Mouse (Mus musculus) gonadal fat pad, adult 2 months (tissue): ENCODE data around the gene Pla2g4c. TPM values are rescaled to one million over a fixed set of nuclear protein-coding genes. Genes with fewer than 3 reads are reported as not detected.
"Not testable (repeated sequence)": the region's sequence is repeated elsewhere in the genome, so short reads cannot be mapped to it uniquely, and the experiment has no call there.

Experiments used
- DNase-seq: peaks from one replicate; pipeline ENCODE4 v3.0.0-alpha.2; 2012; ENCODE audit warnings: low read depth
- polyA plus RNA-seq: library from polyadenylated mRNA; depleted of rRNA; stranded (reverse); fragments of >200 nt; gene quantifications from 2 replicates; pipeline ENCODE4 v1.2.3, GENCODE M21; 2012; rRNA removed

The Pla2g4c gene
- polyA plus RNA-seq: 0.62 and 1.1 TPM in 2 replicates

GRCm38 (mm10) chr7:13324316-13324715, at the start of gene Pla2g4c:
TSS of gene Pla2g4c (plus strand) at chr7:13324655.
- no peak for DNase-seq

GRCm38 (mm10) chr7:13277081-13277480, 47.4 kb upstream of the Pla2g4c start, which contains the start of gene Lig1:
TSS of gene Lig1 (plus strand) at chr7:13277283.
- no peak for DNase-seq

DNA sequence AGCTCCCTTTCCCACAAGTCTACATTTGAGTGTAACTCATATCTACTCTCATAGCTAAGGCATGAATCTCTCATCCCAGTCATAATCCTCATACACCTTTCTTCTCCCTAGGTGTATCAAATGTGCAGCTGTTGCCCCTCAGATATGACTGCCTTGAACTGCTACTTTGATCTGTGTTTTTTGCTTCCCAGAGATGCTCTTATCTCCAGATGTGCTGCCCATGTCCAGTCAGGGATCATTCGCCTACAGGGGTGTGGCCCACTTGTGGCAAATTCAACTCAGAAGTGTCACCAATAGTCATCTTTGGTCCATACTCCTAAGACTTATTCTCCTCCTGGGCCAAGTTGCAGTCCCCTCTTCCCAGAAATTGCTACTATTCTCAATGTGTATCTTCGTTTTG, 46.6 kb upstream of the Pla2g4c start:
- no peak for DNase-seq

- peak; percentile 61 for DNase-seq
These were observed 46.1 kb upstream of the Pla2g4c start, which contains the start of gene Zswim9 for GRCm38 (mm10) chr7:13278308-13278891. TSS of gene Zswim9 (minus strand) at chr7:13278721.

DNA sequence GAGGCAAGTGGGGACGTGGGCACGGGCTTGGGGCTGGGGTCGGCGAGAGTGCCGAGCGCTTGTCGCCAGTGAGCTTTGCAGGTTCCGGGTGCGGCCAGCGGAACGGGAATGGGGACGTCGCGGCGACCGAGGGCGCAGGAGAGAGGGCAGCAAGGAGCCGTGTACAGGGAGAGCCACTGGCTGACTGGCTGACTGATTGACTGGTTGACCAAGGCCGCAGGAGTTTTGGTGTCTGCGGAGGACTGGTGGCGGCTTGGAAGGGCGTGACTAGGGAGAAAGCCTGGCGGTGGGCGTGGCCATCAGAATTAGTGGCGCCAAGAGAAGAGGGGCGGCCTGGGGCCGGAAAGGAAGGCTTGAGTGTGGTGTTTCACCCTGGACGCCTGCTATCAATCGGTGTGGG, 45.5 kb upstream of the Pla2g4c start:
- DNase-seq: not testable (repeated sequence)

GRCm38 (mm10) chr7:13288621-13289020, 35.8 kb upstream of the Pla2g4c start:
- no peak for DNase-seq

DNA sequence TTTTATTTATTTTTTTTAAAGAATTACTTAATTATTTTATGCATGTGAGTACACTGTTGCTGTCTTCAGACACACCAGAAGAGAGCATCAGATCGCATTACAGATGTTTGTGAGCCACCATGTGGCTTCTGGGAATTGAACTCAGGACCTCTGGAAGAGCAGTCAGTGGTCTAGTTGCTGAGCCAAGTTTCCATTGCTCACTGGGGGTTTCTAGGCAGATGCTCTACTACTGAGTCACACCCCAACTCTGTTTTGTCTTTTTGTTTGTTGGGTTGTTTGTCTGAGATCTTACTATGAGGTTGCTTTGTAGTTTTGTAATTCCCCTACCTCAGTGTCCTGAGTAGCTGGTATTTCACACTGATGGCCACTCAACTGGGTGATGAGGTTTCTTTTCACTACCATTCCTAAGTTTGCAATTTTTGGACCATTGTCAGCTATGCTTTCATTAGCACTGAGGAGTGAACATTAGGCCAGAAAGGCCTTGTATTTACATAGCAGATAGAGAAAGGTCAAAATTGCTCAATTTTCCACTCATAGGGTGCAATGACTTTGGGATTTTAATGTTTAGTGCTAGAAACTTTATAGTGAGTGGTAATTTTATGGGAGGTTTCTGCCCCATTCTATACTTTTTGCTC, 34.3 kb upstream of the Pla2g4c start:
- no peak for DNase-seq

GRCm38 (mm10) chr7:13291370-13291769, 33.1 kb upstream of the Pla2g4c start:
- no peak for DNase-seq

DNA sequence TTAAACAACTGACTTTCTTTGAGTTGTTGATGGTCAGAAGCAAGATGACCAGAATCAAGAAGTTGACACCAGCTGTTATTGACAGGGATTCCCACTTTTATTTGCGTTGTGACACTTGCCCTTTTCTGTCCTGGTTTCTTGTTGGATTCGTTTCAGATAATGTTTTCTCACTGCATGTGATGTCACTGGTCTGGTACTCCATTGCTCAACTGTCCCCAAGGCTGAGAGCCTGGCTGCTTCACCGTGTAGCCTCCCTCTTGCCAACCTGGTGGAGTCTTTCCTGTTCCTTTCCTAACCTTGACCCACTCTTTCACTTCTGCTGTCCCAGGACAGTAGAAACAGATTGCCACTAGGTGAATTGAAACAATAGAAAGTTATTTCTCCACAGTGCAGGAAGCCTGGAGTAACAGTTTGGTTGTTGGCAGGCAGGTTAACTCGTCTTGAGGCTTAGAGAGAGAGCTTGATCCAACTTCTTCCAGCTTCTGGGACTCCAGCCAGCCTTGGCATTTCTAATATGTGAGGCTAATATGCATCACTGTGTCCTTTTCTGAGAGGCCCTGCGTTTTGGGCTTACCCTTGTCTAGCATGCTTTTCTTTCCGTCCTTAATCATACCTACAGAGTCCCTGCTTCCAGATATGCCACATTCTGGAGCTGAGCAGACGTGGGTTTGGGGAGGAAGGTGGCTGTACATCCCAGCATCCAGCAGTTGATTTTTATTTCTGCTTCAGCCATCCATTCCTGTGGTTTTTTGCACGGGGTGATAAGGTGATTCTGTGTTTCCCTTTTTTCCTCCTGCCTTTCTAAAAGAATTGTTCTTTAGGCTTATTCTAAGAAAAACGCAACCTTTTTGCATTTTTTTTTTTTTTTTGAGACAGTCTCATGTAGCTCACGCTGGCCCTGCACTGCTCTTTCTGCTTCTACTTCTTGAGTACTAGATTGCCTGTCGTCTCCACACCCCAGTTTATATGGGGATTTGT, 30.3 kb upstream of the Pla2g4c start:
- DNase-seq: peak; percentile 91

DNA sequence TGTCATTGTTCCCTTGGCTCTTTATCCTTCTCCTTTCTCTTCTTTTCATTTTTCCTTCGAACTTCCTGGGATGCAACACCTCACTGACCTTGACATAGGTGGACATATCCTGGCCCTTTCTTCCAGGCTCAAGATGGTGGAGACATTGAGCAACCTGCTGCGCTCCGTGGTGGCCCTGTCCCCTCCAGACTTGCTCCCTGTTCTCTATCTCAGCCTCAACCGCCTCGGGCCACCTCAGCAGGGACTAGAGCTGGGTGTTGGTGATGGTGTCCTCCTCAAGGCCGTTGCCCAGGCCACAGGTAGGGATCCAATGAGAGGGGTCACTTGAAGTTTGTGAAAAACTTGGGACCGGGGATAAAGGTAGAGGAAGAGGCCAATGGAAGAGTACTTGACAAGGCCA, 29.2 kb upstream of the Pla2g4c start:
- DNase-seq: no peak

DNA sequence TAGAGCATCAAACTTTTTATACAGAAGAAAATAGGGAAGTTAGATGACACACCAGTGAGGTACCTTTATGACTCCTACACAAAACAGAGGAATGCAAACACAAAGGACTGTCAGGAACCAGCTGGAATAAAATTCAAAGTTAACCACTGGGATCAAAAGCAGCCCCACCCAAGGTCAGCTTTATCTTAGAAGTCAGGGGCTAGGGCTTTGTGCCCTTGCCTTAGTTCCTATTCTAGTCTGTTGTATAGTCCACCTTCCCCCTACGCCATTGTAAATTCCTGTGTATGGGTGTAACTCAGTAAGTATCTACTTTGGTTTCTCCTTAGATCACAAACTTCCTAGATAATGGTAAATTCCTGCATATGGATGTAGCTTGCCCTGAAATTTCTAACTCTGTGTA, 26.8 kb upstream of the Pla2g4c start:
- DNase-seq: no peak

DNA sequence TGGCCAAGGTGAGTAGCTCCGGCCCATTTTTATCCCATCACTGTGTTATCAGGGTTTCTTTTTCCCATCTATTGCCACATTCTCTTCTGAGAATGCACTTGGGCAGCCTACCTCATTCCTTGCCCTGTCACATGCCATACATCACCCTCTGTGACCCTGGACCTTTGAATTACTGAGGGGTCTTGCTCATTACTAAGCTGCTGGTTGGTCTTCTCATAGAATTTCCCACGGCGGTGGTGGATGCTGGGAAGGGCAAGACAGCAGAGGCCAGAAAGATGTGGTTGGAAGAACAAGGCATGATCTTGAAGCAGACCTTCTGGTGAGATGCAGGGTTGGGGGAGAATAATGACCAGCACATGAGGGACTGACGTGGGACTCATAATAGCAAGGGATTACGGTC, 25.6 kb upstream of the Pla2g4c start:
- no peak for DNase-seq

DNA sequence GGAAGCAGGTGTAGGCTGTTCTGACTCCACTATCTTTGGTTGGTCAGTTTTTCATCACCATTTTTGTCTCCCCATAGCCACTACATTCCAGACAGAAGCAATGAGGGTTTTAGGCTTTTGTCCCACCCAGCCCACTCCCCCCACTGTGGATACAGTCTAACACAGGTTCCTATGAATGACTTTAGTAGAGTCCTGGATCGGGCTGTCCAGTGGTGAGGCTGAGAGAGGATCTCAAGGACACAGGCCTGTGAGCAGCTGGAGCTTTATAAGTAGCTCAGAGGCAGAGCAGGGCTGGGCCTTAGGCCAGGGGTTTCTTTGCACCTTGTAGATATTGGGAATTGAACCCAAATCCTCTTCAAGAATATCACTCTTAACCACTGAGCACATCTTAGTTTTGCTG, 22.8 kb upstream of the Pla2g4c start:
- no peak for DNase-seq

DNA sequence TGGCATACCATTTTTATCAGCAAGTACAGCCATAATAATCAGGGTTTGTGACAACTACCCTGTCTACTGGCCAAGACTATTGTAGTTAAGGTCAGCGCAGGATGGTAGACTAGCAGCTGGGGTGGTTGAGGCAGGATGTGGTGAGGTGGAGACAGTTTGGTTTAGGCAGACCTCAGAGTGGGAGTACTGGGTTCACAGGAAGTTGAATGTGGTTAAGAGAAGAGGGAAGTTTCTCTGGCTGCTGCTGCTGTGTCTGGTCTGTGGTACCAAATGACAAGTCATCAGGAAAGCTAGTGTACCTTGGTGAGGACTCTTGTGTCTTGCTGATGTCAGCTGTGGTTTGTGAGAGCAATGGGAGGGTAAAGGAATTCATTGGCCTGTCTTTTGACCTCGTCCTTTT, 21.7 kb upstream of the Pla2g4c start:
- no peak for DNase-seq

- no peak for DNase-seq
These were observed 21.1 kb upstream of the Pla2g4c start for GRCm38 (mm10) chr7:13303372-13303771.

- DNase-seq: no peak
These were observed 15.0 kb upstream of the Pla2g4c start for GRCm38 (mm10) chr7:13309407-13309806.

DNA sequence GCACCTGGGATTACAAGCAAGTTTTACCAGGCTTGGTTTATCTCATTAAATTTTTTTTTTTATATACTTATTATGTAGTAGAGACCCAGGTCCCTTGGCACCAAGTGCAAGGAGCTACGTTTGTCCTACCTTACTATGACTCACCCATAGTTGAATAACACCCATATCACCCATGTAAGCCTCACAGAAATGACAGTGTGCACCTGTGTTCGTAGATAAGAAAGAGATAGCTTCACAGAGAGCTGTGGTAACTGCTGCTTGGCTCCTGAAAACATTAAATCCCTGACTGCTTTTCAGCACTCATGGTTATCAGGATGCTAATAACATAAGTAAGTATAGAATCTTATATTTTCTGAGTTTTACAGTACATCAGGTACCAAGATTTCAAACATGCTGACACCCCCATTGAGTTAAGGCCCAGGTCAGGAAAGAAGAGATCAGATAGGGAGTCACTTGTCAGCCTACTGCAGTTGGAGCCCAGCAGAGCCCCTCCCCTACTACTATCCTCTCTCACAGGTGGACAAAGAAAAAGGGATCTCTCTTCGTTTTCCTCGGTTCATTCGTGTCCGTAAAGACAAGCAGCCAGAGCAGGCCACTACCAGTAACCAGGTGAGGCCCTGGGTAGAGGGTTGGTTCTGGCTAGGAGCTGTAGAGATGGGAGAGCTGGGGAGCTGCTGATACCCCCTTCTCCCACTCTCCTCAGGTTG, 13.8 kb upstream of the Pla2g4c start:
- DNase-seq: no peak

DNA sequence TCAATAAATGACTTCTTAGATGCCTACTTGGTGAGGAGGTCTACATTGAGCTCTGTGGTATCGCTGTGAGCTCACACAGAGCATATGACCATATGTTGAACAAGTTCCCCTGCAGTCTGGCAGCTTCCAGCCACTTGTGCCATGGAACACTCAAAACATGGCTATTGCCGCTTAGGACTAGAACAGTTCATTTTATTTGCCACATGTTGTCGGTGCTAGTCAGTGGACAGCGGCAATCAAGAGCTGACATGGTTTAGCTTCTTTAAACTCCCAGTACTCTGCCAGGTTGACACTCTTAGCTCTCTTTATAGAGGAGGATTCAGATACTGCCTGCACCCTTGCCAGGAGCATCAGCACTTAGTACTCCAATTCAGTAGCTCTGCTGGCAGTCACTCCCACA, 13.1 kb upstream of the Pla2g4c start:
- DNase-seq: no peak

GRCm38 (mm10) chr7:13314095-13314597, 10.3 kb upstream of the Pla2g4c start:
- DNase-seq: peak; percentile 99

DNA sequence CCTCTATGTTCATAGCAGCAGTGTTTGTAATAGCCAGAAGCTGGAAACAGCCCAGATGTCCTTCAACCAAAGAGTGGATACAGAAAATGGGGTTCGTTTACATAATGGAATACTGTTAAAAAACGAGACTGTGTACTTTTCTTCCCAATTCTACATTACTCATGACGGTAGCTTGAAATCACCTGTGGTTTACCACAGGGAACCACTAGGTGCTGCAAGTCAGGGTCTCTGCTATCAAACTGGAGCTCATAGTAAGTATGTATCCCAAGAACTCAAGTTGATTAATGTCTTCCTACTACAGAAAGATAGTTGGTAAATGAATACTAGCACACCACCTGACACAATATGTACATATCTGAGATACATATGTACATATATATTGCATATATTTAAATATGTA, 3.0 kb upstream of the Pla2g4c start:
- DNase-seq: no peak

DNA sequence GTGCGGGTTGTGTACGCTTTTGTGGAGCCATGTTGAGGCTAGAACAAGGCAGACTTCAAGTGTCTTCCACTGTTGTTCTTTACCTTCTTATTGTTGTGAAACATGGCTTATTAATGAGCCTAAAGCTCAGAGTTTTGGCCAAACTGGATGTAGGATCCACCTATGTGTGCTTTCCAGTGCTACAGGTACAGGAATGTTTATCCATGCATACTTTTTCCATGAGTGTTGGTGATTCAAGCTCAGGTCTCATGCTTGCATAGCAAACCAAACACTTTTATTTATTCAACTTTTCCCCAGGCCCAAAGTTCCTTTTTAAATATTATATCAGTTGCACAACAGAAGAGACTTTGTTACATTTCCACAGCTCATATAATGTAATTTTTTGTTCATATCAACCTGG, 6.1 kb downstream of the Pla2g4c start:
- DNase-seq: no peak

DNA sequence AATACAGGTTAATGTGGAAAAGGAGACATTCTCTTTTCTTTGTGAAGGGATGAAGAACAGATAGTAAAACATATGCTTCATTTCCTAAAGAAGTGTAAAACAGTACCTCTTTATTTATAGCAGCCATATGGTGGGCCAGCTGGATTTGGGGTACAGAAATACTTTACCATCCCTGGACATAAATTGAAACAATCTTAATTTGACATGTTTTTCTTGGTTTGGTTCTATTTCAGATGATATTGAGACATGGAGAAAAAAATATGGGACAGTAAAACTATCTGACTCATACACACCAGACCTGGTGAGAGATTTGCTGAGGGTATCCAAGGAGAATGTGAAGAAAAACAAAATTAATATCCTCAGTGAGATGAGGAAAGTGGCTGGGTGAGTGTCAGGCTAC, 31.5 kb downstream of the Pla2g4c start:
- DNase-seq: no peak
